ENCODE assay signal across 13 mouse cellular contexts in genomic region chr1:161575939-161576338, GRCm38 (mm10).
DNase-seq lines count a peak whose midpoint lies in the region; ATAC-seq and TF ChIP-seq lines count a peak whose summit lies in the region.
"Had no signal": no experiment of that assay in that cellular context is flagged by ENCODE, and none has a peak within 500 bp of the region (broad histone marks: within the 10 kb centered on the region; RNA-seq: fewer than 3 reads in every experiment).

No protein-coding gene starts in this region.

- peak; percentile 93 for ATAC-seq in forebrain, embryonic 14.5 days
- ATAC-seq in lung, embryonic 14.5 days (ENCODE audit: insufficient read depth): peak; percentile 95
- peak; percentile 63 for ATAC-seq in limb, embryonic 14.5 days (ENCODE audit: low FRiP score, low read depth)
- ATAC-seq: Patski had no signal

- H3K4me2 ChIP-seq in forebrain, embryonic 14.5 days (ENCODE audit: low read length): no peak overlapping the region
- H3K4me2 ChIP-seq in lung, embryonic 14.5 days: peak overlapping the region; percentile 2; the same call in 1 of the 2 replicates
- no peak overlapping the region for H3K4me2 ChIP-seq in limb, embryonic 14.5 days (replicated peaks; ENCODE audit: low read depth, low read length, severe bottlenecking)
- H3K4me2 ChIP-seq: heart, embryonic 13.5 days; limb, embryonic 12.5 days had no signal

- TF ChIP-seq POLR2A in limb, embryonic 14.5 days (IDR thresholded peaks at IDR 0.05; ENCODE audit: borderline replicate concordance, extremely low read depth, insufficient read depth, insufficient read length): no peak

- WGBS in forebrain, embryonic 14.5 days: 31% methylated on average over 7 of the region's 7 CpGs
- WGBS in forebrain, embryonic 10.5 days: 82% methylated on average over 7 of the region's 7 CpGs
- 23% methylated on average over 7 of the region's 7 CpGs for WGBS in lung, embryonic 14.5 days
- WGBS in limb, embryonic 14.5 days: 42% methylated on average over 7 of the region's 7 CpGs

- H3K9me3 ChIP-seq in forebrain, embryonic 14.5 days (replicated peaks; ENCODE audit: control insufficient read depth, low read length): no peaks in the 10 kb centered on the region
- H3K9me3 ChIP-seq in forebrain, embryonic 10.5 days: no peaks in the 10 kb centered on the region
- H3K9me3 ChIP-seq in lung, embryonic 14.5 days (ENCODE audit: low read depth, low read length): no peaks in the 10 kb centered on the region
- H3K9me3 ChIP-seq in limb, embryonic 14.5 days (ENCODE audit: control insufficient read depth, low read length): no peaks in the 10 kb centered on the region
- H3K9me3 ChIP-seq: heart, embryonic 13.5 days; limb, embryonic 12.5 days had no signal

- no peak for TF ChIP-seq CTCF in lung, embryonic 14.5 days (IDR thresholded peaks at IDR 0.05; ENCODE audit: low read depth)

- H3K27me3 ChIP-seq in forebrain, embryonic 14.5 days (replicated peaks; ENCODE audit: control insufficient read depth, insufficient read depth, low read length): no peaks in the 10 kb centered on the region
- no peaks in the 10 kb centered on the region for H3K27me3 ChIP-seq in forebrain, embryonic 10.5 days (ENCODE audit: poor library complexity, severe bottlenecking)
- no peaks in the 10 kb centered on the region for H3K27me3 ChIP-seq in lung, embryonic 14.5 days (ENCODE audit: insufficient read depth, low read length)
- H3K27me3 ChIP-seq in limb, embryonic 14.5 days (ENCODE audit: control insufficient read depth, insufficient read depth, low read length): no peaks in the 10 kb centered on the region
- H3K27me3 ChIP-seq: heart, embryonic 13.5 days; limb, embryonic 12.5 days; Patski had no signal

- H3K27ac ChIP-seq in forebrain, embryonic 14.5 days (ENCODE audit: low read depth, low read length): no peak overlapping the region
- no peak overlapping the region for H3K27ac ChIP-seq in forebrain, embryonic 10.5 days
- no peak overlapping the region for H3K27ac ChIP-seq in lung, embryonic 14.5 days (ENCODE audit: low read depth)
- no peak overlapping the region for H3K27ac ChIP-seq in limb, embryonic 14.5 days (replicated peaks; ENCODE audit: low read depth, low read length)
- H3K27ac ChIP-seq: heart, embryonic 13.5 days; limb, embryonic 12.5 days had no signal

- peak; percentile 83 for DNase-seq in forebrain, embryonic 14.5 days (ENCODE audit: low spot score)
- no peak for DNase-seq in forebrain, embryonic 10.5 days (ENCODE audit: extremely low spot score, low spot score)
- peak; percentile 84 for DNase-seq in lung, embryonic 14.5 days
- DNase-seq in lung, adult 18-20 months: no peak
- peak; percentile 29 for DNase-seq in brain, adult 2 months (ENCODE audit: low read depth, low spot score)
- DNase-seq in limb, embryonic 14.5 days (ENCODE audit: low spot score): peak; percentile 73
- no peak for DNase-seq in gastrocnemius, postnatal 10 days
- DNase-seq: adrenal gland, adult 2 months; gastrocnemius, postnatal 25 days; thymus, adult 2 months had no signal

- no peaks in the 10 kb centered on the region; the same call in 1 of the 2 replicates for H3K4me1 ChIP-seq in forebrain, embryonic 14.5 days (ENCODE audit: control insufficient read depth, insufficient read depth, low read length)
- no peaks in the 10 kb centered on the region for H3K4me1 ChIP-seq in forebrain, embryonic 10.5 days
- H3K4me1 ChIP-seq in lung, embryonic 14.5 days (ENCODE audit: insufficient read depth): 0 out of 2 replicates have a peak, but pooled peaks cover 5% of the 10 kb centered on the region
- peaks cover 10% of the 10 kb centered on the region; the same call in 1 of the 2 replicates for H3K4me1 ChIP-seq in limb, embryonic 14.5 days (ENCODE audit: control insufficient read depth, insufficient read depth, low read length)

- no peak overlapping the region for H3K4me3 ChIP-seq in forebrain, embryonic 14.5 days (ENCODE audit: low read depth, low read length)
- H3K4me3 ChIP-seq in forebrain, embryonic 10.5 days: no peak overlapping the region
- H3K4me3 ChIP-seq in lung, embryonic 14.5 days (ENCODE audit: low read depth, low read length): no peak overlapping the region
- H3K4me3 ChIP-seq in limb, embryonic 14.5 days (replicated peaks; ENCODE audit: low read length): no peak overlapping the region
- H3K4me3 ChIP-seq: heart, embryonic 13.5 days; limb, embryonic 12.5 days had no signal

- no peaks in the 10 kb centered on the region for H3K36me3 ChIP-seq in forebrain, embryonic 14.5 days (ENCODE audit: control insufficient read depth, insufficient read depth, low read length)
- no peaks in the 10 kb centered on the region for H3K36me3 ChIP-seq in forebrain, embryonic 10.5 days (replicated peaks)
- H3K36me3 ChIP-seq in lung, embryonic 14.5 days (ENCODE audit: insufficient read depth): no peaks in the 10 kb centered on the region
- no peaks in the 10 kb centered on the region for H3K36me3 ChIP-seq in limb, embryonic 14.5 days (ENCODE audit: control insufficient read depth, insufficient read depth, low read length)
- H3K36me3 ChIP-seq: heart, embryonic 13.5 days; limb, embryonic 12.5 days had no signal

- no peak overlapping the region for H3K9ac ChIP-seq in forebrain, embryonic 14.5 days (ENCODE audit: low read length)
- no peak overlapping the region for H3K9ac ChIP-seq in lung, embryonic 14.5 days
- H3K9ac ChIP-seq in limb, embryonic 14.5 days (ENCODE audit: low read depth, low read length, severe bottlenecking): no peak overlapping the region
- H3K9ac ChIP-seq: heart, embryonic 13.5 days; limb, embryonic 12.5 days had no signal

Comparison
In these comparisons a context has a peak if more than half of its experiments do, and no peak if none do; other contexts are left out.
1. DNase-seq: peak in forebrain, embryonic 14.5 days (single experiment), lung, embryonic 14.5 days (single experiment), brain, adult 2 months (single experiment) and limb, embryonic 14.5 days (single experiment); none in forebrain, embryonic 10.5 days (single experiment), lung, adult 18-20 months (0 of 2) and gastrocnemius, postnatal 10 days (single experiment).
2. Peak in every context shown above with its lines, with median percentiles within 50 percentile points of each other: ATAC-seq.